Mouse (Mus musculus): ENCODE data around the gene Uqcr10.

Gene Uqcr10

GRCm38 (mm10) chr11:4704072-4704964 lies at the start of gene Uqcr10, which contains the start of gene Zmat5:
Gene Uqcr10 (minus strand): TSS chr11:4704342.
Gene Zmat5 (plus strand): TSS chr11:4704678.
- in situ Hi-C loops (cut with MboI, MseI), result no loop called here

GRCm38 (mm10) chr11:4752836-4753235 lies 48.7 kb upstream of the Uqcr10 start:
- in situ Hi-C loops (cut with MboI, MseI), result no loop called here

DNA sequence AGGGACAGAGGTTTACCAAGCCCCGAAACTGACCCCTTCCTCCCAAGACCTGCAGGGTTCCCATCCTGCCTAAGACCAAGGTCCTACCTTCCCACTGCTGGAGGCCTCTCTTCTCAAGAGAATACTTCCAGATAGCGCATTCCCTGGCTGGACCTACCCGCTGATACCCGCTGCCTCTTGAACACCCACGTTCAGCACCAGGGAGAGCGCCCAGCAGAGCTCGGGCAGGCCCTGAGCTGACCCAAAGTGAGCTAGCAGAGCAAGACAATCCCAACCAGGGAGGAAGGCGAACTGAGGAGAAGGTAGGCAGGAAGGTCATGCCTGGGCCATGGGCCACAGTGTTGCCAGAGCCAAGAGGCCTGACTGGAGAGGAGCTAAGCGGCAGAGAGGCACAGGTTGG lies 46.1 kb upstream of the Uqcr10 start:
- in situ Hi-C loops (cut with MboI, MseI), result no loop called here

- in situ Hi-C loops (cut with MboI, MseI), result no loop called here
Measured at GRCm38 (mm10) chr11:4747285-4747684, 43.1 kb upstream of the Uqcr10 start.

- in situ Hi-C loops (cut with MboI, MseI), result no loop called here
Measured at GRCm38 (mm10) chr11:4746733-4747132, 42.6 kb upstream of the Uqcr10 start, which contains the start of gene Cabp7. Gene Cabp7 (minus strand): TSS chr11:4746778.

GRCm38 (mm10) chr11:4745969-4746368 lies 41.8 kb upstream of the Uqcr10 start:
- in situ Hi-C loops (cut with MboI, MseI), result no loop called here

GRCm38 (mm10) chr11:4744691-4745090 lies 40.5 kb upstream of the Uqcr10 start:
- in situ Hi-C loops (cut with MboI, MseI), result no loop called here

DNA sequence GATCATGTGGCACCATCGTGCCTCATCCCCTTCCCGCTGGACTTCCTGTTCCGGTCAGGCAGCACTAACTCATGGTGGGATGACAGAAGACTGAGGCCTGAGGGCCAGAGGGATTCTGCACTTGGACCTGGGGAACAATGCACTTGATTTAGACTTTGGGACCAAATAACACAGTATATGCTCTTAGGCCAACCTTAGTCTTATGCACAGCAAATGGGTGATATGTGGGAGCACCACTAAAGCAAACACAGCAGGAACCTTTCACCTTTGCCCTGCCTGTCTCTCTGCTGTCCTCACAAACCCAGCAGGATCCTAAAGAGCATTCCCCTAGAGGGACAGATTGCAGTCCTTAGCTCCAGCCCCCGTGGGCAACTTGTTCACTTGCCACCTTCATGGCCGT lies 36.6 kb upstream of the Uqcr10 start:
- in situ Hi-C loops (cut with MboI, MseI), result no loop called here

DNA sequence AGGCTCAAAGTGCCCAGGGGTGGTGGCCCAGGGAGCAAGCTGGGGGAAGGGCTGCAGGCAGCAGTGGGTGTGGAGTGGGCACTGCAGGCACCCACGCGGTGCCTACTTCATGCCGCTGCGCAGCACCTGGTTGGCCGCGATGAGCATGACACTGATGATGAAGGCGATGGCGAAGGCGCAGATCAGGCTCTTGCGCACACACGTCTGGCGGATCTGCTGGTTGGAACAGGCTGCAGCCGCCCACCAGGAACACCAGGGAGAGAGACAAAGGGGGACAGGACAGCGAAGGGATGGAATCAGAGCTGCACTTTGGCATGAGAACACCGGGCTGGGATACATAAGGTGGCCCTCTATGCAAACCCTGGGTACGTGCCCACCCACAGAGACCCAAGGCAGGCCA lies 34.6 kb upstream of the Uqcr10 start:
- in situ Hi-C loops (cut with MboI, MseI), result no loop called here

DNA sequence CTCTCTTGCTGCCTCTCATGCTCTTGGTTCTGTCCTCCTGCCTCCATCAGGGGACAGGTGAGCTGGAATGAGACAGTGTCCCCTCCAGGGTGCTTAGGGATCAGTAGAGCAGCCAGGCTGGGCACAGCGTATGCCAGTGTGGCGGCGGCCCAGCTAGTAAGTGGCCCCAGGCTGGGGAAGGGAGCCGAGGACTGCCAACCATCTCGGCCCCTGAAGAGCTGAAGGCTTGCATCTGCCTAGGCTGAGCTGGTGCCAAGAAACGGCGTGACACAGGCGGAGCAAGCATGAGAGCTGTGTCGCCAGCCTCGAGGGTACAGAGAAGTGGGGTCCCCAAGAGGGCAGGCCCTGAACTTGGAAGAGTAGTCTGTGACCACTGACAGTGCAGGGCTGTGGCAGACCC lies 33.5 kb upstream of the Uqcr10 start:
- in situ Hi-C loops (cut with MboI, MseI), result no loop called here

GRCm38 (mm10) chr11:4736355-4736754 lies 32.2 kb upstream of the Uqcr10 start:
- in situ Hi-C loops (cut with MboI, MseI), result no loop called here

GRCm38 (mm10) chr11:4734179-4734578 lies 30.0 kb upstream of the Uqcr10 start:
- in situ Hi-C loops (cut with MboI, MseI), result no loop called here

DNA sequence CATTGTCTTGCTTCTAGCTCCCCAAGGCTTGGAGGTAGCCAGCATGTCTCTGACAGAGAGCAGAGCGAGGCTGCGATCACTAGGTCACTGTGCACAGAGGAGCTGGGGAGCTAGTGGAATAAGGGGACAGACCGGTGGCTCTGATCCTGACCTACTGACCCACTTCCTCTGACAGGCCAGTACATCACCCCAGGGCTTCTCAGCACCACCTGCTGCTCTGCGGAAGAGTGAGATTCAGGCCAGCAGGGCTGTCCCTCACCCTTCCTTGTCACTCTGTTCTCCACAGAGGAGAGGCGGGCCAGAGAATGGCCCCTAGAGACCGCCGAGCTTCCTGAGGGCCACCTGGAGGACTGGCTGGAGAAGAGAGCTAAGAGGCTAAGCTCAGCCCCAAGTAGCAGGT lies 27.6 kb upstream of the Uqcr10 start:
- in situ Hi-C loops (cut with MboI, MseI), result no loop called here

GRCm38 (mm10) chr11:4730913-4731312 lies 26.8 kb upstream of the Uqcr10 start:
- in situ Hi-C loops (cut with MboI, MseI), result no loop called here

- in situ Hi-C loops (cut with MboI, MseI), result no loop called here
Measured at GRCm38 (mm10) chr11:4730096-4730495, 26.0 kb upstream of the Uqcr10 start.

DNA sequence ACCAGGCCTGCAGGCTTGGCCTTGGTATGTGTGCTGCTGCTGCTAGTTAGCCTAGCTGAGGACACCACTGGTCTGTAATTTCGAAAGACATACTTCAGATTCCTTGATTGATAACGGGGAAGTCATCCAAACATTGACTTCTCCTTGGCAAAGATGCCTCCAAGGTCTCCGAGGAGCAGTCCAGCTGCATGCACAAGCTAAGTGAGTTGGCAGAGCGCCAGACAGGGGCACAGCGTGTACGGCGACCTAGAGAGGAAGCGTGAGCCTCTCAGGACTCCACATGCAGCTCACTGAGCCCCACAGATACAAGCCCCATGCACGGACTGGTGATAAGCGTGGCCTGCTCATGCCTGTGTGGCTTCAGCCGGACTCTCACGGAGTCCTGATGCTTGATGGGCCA lies 25.5 kb upstream of the Uqcr10 start:
- in situ Hi-C loops (cut with MboI, MseI), result no loop called here

GRCm38 (mm10) chr11:4721728-4722127 lies 17.6 kb upstream of the Uqcr10 start:
- in situ Hi-C loops (cut with MboI, MseI), result no loop called here

- in situ Hi-C loops (cut with MboI, MseI), result no loop called here
Measured at GRCm38 (mm10) chr11:4720900-4721580, 16.9 kb upstream of the Uqcr10 start.

GRCm38 (mm10) chr11:4720393-4720792 lies 16.3 kb upstream of the Uqcr10 start:
- in situ Hi-C loops (cut with MboI, MseI), result no loop called here

DNA sequence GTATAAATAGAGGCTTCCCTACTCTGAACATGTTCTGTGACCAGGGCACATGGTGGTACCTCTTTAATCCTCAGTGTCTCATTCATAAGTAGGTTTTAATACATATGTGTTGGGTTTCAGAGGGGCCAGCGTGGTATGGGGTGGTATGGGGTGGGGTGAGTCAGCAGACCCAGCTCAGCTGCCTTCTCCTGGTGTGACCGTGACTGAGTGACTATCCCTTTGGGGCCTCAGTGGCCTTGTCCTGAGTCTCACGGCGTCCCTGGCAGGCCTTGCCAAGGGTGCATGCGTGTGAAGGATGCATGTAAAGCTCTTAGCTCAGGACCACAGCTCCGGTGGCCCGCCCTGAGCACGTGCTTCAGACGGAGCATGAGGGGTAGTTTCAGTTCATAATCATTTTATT lies 15.8 kb upstream of the Uqcr10 start:
- in situ Hi-C loops (cut with MboI, MseI), result no loop called here

GRCm38 (mm10) chr11:4718548-4718947 lies 14.4 kb upstream of the Uqcr10 start:
- in situ Hi-C loops (cut with MboI, MseI), result no loop called here

- in situ Hi-C loops (cut with MboI, MseI), result no loop called here
Measured at GRCm38 (mm10) chr11:4716530-4717236, 12.5 kb upstream of the Uqcr10 start.
